Mouse (Mus musculus) frontal cortex, adult 2 months (tissue): ENCODE results near the gene Cd276. TPM values are rescaled to one million over a fixed set of nuclear protein-coding genes. Genes with fewer than 3 reads are reported as not detected.

Experiments used
- DNase-seq, 2 experiments: peaks; one replicate each; pipeline ENCODE4 v3.0.0; 2022; ENCODE audit warnings: low spot score in 1 of 2; ENCODE audit errors: extremely low spot score in 1 of 2
- polyA plus RNA-seq: library from polyadenylated mRNA; depleted of rRNA; stranded (reverse); fragments of >200 nt; gene quantifications from 2 replicates; pipeline ENCODE4 v1.2.3, GENCODE M21; 2012

Cd276 gene
- polyA plus RNA-seq, 1 experiment, result 15.8 TPM

DNA sequence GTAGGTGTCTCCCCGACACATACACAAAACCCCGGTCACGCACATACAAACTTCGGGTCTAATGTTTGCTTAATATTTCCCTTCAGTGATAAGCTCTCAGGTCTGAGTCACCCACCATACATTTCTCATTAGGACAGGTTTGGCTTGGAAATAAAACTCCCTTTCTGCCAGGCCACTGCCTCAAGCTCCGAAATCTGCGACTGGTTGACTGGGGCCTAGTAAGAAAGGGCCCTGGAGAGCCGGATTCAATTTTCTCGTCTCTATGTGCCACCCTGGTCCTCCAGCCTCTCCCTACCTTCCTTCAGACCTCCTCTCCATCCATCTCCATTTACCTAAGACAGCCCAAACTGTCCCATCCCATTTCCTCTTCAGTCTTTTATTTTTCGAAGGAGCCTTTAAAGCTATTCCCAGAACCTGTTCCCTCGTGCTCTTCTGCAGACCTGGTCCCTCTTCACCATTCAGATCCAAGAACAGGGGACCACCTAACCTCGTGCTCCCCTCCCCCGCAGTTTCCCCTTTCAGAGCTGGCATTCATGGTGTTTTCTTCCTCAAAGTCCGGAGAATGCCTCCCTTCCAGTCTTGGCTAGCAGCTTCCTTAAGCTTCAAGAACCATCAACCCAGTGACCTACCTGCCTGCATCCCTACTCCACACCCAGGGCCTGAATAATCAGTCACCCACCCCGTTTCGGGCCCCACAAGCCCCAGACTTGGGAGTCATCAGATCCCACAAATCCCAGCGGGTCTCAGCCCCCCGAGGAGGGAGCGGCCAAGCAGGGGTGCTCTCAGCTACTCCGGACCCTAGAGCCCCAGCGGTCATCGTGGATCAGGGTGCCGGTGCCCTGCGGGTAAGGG lies 955 bp downstream of the Cd276 start:
- DNase-seq, result peak in 1 of 2 experiments; percentile 32

DNA sequence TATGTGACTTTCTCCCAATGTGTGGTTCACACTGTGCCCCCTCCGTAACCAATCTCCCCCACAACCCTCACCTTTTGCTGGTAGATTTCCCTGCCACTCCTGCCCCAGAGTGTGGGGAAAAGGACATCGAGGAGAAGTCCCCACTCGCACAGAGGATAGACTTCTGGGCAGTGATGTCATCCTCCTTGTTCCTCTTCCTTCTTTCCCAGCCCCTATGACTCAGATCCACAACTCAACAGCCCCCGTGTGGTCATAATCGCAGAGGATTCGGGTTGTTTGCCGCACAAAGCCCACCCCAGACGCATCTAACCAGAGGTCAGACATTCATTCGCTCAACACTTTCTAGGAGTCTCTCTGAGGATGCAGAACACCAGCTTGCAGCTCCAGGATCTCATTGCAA lies 3.2 kb downstream of the Cd276 start:
- no peak for DNase-seq

DNA sequence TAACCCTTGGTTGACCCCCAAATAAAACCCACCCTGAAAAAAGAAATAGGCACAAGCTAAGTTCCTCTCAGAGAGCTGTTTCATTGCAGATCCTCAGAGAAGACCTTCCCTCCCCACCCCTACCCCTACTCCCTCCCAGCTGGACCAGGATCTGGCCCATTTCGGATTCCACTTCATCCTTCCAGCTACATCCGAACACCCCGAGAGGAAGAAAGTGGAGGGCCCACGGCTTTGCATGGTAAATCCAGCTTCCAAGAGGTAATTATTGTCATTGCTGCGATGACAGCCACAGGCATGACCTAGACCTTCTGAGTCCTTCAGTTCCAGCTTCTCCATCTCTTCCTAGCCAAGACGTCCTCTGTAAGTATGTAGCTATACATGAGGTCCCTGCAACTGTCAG lies 4.3 kb downstream of the Cd276 start:
- DNase-seq, result no peak

DNA sequence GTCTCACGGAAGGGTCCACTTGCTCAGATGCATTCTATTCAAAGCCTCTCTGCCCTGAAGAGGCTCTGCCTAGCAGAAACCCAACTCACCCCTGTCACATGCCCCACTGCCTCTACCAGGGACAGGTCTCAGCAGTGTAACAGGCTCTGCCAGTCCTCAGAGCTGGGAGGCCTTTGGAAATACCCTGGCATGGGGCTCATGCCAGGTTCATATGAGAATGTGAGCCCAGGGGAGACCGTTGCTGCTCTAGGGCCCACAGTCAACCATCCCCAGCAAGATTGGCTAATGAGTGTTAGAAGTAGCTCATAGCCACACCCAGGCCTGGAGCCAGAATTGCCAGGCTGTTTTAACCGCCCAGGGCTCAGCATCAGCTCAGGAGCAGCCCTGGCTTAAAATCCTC lies 5.5 kb downstream of the Cd276 start:
- DNase-seq, result no peak

DNA sequence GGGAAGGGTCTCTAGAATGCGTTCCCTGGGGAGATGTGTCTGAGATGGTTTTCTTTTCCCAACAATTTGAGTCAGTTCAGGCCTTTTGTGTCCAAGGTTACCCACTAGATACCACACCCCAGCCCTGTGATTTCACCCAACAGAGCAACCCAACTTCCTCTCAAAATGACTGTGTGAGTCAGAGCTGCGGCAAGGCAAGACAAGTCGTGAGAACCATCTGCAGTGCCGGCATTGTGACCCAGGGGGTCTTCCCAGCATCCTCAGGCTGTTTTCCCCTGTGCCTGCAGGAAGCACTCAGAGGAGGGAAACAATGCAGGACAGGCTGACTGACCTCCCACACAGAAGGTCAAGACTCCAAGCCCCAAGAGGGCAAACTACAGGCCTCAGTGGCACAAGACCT lies 6.3 kb downstream of the Cd276 start:
- DNase-seq, result no peak

DNA sequence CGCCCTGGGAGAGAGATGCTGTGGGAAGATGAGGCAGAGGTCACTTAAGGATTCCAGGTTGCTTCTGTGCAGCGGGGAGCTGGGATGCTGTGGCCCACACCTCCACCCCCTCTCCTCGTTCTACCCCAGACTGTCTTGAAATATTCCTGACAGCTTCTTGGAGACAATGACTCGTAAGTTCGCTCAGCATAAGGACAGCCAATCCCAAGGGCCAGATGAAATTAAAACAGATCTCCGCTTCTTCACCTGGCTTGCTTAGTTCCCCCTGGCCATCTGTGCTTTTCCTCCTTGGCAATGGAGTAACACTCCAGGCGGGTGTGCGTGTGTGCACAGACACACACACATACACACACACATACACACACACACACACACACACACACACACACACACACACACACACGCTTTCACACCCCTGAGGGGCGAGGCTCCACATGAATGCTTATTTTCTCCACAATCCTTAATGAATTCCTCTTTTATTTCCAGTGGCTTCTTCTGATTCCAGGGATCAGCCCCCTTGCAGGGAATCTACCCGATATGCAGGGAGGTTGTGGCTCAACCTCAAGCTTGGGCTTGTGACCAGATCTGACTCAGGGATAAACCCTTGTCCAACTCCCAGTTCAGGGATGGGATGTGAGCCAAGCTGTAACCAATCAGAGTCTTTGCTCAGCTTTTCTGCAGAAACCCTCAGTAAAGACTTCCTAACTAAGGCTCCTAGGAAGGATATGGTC lies 8.4 kb downstream of the Cd276 start:
- peak; percentile 64 to 65 for DNase-seq

DNA sequence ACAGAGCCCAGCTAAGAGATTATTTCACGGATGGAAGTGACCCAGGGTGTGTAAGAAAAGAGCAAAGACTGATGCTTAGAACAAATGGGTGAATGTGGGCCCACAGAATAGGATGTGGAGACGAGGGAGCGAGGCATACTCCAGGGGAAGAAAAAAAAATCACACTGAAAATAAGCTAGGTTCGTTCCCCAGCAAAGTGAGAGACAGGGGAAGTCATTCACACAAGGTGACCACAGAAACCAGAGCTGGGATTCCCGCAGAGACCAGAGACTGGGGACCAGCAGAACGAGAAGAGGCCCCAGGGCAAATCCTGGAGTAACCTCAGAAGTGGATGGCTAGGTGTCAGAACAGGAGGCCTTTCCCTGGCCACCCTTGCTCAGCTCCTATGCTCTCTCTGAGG lies 9.8 kb downstream of the Cd276 start:
- DNase-seq, result no peak

DNA sequence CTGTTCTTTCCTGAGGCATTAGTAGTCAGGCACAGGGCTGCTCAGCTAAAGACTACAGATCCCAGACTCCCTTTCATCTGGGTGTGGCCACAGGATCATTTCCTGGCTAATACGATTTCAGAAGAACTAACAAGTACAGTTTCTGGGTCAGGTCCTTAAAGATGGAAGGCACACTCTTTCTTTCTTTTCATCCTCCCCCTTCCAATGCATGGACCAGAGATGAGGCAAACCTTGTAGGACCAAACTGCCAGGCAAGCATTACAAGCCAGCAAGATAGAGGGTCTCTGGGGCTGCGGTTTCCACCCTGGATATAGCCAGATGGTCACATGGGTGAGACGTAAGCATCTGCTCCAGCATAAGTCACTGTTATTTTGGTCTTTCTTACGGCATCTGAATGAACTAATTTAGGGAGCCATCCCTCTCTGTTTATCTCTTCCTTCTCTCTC lies 10.3 kb downstream of the Cd276 start:
- peak; percentile 31 to 70 for DNase-seq

DNA sequence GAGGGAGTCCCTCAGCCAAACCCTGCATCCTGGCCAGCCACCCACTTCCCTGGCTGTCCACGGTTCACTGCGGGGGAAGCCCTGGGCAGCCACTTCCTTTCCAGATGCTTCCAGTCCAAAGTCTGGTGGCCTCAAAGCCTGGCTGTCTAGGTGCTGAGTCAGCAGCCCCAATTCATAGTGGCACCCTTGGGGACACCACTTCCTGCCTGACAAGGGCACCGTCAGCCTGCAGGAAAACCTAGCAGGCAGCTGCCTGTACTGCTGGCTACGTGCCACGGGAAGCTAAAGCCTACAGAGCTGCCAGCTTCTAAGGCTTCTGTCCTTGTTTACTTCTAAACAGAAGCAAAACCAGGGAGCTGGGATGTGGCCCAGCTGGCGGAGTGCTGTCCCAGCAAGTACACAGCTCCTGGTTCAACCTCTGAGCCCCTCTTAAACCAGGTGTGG lies 13.3 kb downstream of the Cd276 start:
- DNase-seq, result peak; percentile 65 to 74

DNA sequence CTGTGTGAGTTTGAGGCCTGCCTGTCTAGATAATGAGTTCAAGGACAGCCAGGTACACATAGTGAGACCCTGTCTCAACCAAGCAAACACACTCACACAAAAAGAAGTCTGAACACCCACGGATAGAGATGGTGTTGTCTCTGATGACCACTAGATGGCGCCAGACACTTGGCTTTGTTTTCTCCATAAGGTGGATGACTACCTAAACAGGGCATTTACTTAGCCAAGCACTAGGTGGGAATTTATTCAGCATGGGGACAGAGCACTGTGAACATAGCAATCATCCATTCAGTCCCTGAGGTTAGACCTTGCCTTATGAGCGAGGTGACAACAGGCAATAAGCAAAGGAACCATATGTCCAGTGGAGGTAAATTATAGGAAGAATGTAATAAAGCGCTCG lies 15.4 kb downstream of the Cd276 start:
- DNase-seq, result peak in 1 of 2 experiments; percentile 82

DNA sequence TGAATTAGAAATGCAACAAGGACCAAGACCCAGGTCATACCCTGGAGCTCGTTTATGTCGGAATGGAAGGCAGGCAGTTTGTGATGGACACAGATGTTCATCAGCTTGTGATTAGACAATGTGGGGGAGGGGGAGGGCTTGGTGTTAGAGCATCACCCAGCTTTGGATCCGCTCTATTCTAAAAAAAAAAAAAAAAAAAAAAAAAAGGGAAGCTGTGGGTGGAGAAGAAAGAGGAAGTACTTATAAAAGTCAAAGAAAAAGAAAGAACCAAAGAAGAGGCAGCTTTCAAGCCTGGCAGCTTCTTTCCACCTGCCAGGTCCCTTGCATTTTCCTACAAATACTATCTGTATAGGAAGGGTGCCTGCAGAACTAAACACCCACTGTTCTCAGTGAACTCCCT lies 17.5 kb downstream of the Cd276 start:
- no peak for DNase-seq

DNA sequence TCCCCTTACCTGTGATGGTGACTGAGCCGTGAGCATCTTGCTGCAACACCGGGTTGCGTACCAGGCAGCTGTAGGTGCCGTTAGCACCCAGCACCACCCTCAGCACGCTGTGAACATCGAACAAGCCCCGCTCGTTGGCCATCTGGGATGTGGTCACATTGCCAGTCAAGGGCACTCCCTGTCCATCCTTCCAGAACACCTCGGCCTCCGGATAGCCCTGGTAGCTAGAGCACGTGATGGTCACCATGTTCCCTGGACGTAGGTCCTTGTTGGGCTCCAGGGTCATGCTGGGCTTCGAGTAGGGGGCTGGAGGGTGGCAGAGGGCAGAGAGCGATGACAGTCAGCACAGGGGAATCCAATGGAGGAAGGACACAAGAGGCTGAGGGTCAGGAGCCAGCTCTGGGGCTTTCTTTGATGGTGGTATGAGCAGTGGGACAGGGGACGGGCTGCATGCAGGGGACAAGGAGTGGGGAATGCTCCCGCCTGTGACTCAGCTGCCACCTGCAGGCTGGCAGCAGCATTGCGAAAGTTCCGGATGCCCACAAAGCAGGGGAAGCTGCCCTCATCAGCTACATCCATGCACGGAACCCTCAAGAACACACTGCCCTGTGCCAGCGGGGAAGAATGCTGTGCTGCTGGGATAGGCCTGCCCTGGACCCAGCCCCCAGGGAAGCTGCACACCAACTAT lies 19.6 kb downstream of the Cd276 start:
- peak in 1 of 2 experiments; percentile 58 for DNase-seq

DNA sequence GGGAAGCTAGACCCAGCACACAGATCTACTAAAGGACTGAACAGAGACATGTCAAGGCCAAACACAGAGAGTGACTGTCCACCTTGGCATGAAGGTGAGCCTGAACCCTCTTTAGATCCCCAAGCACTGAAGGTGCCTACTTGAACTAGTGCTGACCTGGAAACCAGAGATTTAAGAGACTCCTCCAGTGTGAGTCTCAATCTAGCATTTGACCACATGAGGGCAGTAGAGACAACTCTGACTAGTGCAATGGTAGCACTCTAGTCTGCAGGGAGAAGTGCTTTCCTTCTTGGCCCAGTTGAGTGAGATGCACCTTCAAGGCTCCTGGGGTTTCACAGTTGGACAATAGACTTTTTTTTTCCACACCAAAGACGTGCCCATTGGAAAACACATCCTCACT lies 20.5 kb downstream of the Cd276 start:
- DNase-seq, result peak; percentile 45 to 90

DNA sequence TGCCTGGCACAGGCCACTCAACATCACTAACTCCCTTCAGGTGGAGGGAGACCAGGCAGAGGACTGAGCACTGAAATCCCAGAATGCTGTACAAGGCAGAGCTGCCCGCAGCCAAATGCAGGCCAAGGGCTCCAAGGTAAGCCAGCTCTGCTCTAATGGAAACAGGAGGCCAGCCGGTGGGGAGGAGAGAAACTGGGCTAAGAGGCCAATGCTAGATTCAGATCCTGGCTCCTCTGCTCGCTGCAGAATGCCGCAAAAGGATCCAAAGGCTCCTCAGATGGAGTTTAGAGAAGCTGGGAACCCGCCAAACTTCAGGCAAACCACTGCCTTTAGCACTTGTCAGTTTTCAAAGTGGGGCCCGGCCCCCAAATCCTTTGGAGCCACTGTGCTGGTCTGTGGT lies 21.9 kb downstream of the Cd276 start:
- no peak for DNase-seq

DNA sequence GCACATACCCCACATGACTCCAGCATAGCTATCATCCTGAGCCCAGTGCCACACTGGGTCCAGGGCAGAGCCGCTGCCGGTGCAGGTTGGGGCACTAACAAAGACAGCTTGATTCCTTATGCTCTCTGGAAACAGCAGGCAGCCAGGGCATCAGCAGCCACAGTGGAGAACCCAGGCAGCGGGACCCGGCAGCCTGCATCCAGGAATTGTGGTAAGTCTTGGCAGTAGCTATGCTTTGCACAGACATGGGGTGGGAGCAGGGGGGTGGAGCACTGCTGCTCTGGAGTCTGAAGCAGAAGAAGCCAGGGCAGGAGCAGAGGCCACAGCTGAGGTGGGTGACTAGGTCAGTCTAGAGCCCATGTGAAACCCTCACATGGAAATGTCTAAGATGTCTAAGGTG lies 23.0 kb downstream of the Cd276 start:
- no peak for DNase-seq

DNA sequence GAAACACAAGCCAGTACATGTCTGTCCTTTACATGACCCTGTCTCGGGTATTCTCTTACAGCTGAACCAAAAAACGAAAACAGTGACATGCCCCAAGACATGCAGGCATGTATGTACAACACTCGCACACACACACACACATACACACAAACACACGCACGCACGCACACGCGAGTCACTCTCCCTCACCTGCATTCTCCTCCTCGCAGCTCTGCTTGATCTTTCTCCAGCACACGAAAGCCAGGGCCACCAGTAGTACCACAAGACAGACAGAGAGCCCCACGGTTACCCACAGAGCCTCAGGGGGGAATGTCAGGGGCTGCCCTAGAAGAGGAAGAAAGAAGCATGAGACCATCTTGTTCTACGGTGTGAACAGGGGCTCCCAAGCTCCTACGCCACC lies 24.8 kb downstream of the Cd276 start:
- DNase-seq, result no peak

DNA sequence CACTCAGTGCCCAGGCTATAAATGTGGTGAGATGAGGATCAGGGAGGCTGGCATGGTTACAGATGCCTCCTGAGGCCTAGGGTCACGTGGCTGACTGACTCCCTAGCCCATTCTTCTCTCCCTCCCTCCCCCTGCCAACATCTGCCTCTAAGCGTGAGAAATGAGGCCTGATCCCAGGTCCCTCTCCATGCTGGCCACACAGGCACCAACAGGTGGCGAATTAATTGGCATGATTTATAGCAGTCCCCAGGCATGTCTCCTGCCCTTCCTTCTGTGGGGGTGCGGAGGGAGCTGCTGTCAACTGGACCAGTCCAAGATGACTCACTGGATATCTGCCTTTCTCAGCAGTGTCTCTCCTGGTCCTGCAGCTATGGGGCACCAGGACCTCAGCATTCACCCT lies 27.4 kb downstream of the Cd276 start:
- DNase-seq, result no peak

DNA sequence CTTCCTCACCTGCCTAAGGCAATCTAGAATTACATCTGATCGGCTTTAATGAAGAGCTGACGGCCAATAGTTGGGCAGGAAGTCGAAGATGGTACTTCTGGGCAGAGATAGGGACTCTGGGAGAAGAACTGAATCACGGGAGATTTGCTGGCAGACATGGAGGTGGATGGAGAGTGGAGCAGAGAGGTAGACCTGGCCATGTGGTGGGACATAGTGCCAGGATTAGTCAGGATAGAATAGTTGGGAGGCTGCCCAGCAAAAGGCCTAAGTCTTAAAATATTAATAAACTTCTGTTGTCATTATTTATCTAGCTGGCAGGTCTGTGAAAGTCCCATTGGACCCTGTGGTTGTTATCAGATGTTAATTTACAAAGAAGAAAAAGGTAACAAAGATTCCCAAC lies 30.1 kb downstream of the Cd276 start:
- DNase-seq, result no peak

DNA sequence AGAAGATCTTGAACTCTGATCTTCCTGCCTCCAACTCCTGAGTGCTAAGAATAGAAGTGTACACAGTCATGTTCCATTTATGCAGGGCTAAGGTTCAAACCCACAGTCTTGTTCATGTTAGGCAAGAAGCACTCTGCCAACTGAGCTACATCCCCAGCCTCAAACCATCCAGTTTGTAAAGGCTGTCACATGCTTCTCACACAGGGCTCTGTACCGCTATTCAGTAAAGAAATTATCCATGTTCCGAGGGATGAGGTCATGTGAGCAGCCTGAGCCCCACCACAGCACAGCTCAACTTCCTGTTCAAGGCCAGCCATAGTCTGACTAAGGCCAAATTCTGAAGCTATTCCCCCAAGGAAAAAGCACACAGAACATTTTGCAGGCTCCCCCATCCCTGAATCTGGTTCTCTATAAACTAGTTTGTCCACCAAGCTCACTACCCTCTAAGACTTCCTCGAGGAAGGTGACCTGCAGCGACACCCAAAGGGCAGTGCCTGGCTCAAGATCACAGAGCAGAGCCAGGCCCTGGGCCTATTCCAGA lies 33.3 kb downstream of the Cd276 start:
- no peak for DNase-seq

DNA sequence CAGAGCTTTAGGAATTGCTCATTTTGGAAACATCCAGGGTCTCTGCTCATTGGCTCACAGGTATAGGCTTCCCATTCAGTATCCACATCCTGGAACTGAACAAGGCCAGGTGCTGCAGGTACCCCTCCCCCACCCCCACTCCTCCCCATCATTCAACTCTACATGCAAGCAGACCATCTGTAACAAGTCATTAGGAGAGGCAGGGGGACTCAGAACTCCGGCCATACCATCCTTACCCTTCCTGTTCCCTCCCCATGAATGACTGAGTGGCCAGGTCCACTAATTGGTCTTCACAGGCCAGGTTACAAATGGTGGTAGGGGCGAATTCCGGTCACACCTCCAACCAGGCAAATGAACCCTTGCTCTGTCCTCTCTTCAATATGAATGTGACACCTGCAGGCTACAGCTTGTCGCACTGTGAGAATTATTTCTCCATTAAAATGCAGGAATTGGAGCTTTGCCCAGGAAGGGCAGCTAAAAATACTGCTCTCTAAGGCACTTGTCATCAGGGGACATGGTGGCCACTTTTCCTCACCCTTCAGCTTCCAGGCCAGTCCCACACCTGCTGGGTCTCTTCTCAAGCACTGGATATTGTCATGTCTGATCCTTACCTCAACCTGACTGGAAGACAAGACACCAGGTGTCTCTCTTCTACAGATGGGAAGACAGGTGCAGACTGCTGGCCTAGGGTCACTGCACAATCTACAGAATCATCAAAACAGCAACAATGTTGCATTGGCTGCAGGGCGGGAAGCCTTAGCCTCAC lies 34.2 kb downstream of the Cd276 start:
- DNase-seq, result no peak
